Mouse (Mus musculus) naive thymus-derived CD4-positive, alpha-beta T cell, adult 2 months (primary cell): ENCODE data around the gene Dchs1.
A peak's percentile ranks its signal among the peaks of the same experiment; 100 is the strongest.
"Not testable (repeated sequence)": the region's sequence is repeated elsewhere in the genome, so short reads cannot be mapped to it uniquely, and the experiment has no call there.

Experiments used
- DNase-seq: peaks from one replicate; pipeline ENCODE4 v3.0.0-alpha.2; 2011; ENCODE audit warnings: low read depth

The Dchs1 gene

GRCm38 (mm10) chr7:105742539-105743215 lies 44.8 kb downstream of the Dchs1 start:
- DNase-seq, result not testable (repeated sequence)

DNA sequence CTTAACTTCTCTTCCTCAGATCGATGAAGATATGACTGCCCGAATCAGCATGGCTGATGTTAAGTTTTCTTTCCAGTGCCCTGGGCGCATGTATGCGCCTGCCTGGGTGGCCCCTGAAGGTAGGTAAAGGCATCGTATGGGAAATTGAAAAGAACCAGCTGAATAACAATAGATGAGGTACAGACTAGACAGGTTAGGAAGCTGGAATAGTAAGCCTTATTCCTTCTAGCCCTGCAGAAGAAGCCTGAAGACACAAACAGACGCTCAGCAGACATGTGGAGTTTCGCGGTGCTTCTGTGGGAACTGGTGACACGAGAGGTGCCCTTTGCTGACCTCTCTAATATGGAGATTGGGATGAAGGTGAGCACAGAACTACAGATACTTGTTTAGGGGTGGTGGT lies 45.5 kb downstream of the Dchs1 start:
- DNase-seq, result no peak

GRCm38 (mm10) chr7:105740851-105741250 lies 46.6 kb downstream of the Dchs1 start:
- DNase-seq, result no peak

DNA sequence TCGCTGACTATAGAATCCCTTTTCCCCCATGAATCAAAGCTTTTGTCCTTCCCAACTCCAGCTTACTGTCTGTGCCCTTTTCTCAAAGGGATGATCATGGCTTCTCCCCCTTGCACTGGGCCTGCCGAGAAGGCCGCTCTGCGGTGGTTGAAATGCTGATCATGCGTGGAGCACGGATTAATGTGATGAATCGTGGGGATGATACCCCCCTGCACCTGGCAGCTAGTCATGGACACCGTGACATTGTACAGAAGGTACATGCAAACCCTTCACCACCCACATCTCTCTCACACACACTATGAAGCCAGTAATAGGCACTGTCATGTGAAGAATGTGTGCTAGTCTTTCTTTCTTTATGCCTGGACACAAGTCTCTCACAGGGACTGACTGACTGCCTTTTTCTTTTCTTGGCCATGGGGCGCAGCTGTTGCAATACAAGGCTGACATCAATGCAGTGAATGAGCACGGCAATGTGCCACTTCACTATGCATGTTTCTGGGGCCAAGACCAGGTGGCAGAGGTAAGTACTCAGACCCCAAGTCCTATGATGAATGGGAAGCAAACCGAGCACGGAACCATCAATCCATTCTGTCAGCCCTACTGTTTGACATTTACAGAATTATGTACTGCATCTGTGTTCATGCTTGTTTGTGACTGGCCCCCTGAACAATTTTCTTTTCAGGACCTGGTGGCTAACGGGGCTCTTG lies 47.2 kb downstream of the Dchs1 start:
- no peak for DNase-seq

GRCm38 (mm10) chr7:105738948-105739347 lies 48.5 kb downstream of the Dchs1 start:
- no peak for DNase-seq

DNA sequence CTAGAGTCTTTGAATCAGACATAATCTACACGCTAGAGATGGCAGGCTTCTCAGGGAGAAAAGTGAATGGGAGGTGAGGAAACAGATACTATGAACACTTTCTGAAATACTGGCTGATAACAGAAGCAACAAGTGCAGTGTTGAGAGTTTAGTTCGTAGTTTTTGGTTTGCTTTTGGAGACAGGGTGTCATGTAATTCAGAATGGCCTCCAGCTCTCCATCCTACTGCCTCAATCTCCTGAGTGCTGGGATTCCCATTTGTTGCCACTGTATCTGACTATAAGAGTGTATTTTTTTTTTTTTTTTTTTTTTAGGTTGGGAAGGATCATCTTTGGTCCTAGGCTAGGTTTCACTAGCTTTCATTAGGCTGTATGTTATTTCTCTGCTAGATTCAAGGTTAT lies 49.2 kb downstream of the Dchs1 start:
- DNase-seq, result no peak

DNA sequence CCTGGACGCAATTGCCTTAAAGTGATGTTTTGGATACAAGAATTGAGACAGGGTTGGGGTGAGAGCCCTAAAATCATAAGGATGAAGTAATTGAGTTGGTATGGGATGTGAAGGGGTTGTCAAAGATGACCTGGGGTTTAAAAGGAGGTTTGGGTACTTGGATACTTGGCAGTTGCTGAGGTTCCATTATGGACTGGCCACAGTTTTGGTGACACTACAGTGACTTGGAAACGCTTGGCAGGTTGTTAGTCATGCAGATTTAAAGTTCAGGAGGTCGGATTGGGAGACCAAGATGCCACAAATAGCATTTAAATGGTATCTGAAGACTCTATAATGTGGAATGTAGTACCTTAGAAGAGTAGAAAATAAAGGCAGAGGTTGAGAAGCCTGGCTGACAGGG lies 49.8 kb downstream of the Dchs1 start:
- no peak for DNase-seq

- peak; percentile 57 for DNase-seq
These were observed 50.4 kb downstream of the Dchs1 start, which contains the start of gene Rrp8 for GRCm38 (mm10) chr7:105736911-105737521. Gene Rrp8 (minus strand): TSS chr7:105737385.

- peak; percentile 87 for DNase-seq
These were observed 51.1 kb downstream of the Dchs1 start, which contains the start of gene Ilk for GRCm38 (mm10) chr7:105736264-105736901. Gene Ilk (plus strand): TSS chr7:105736592.

- DNase-seq, result not testable (repeated sequence)
These were observed 52.0 kb downstream of the Dchs1 start for GRCm38 (mm10) chr7:105735464-105735863.

GRCm38 (mm10) chr7:105734826-105735225 lies 52.6 kb downstream of the Dchs1 start:
- DNase-seq, result no peak

DNA sequence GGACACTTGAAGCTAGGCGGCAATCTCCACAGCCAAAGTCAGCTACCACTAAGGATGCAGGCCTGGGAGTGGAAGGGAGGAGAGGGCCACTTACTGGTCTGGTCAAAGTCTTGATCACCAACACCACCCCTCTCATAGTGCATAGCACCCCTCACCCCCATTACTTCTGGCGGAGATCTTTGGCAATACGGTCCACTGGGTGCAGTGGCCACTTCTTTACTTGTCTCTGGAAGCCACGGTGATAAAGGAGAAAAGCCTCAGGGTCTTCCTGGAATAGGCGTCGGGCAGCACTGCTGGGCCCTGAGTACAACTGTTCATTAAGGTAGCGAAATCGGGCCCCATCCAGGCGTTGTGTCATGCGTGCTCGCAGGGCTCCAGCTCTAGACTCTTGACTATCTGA lies 53.6 kb downstream of the Dchs1 start:
- DNase-seq, result no peak

DNA sequence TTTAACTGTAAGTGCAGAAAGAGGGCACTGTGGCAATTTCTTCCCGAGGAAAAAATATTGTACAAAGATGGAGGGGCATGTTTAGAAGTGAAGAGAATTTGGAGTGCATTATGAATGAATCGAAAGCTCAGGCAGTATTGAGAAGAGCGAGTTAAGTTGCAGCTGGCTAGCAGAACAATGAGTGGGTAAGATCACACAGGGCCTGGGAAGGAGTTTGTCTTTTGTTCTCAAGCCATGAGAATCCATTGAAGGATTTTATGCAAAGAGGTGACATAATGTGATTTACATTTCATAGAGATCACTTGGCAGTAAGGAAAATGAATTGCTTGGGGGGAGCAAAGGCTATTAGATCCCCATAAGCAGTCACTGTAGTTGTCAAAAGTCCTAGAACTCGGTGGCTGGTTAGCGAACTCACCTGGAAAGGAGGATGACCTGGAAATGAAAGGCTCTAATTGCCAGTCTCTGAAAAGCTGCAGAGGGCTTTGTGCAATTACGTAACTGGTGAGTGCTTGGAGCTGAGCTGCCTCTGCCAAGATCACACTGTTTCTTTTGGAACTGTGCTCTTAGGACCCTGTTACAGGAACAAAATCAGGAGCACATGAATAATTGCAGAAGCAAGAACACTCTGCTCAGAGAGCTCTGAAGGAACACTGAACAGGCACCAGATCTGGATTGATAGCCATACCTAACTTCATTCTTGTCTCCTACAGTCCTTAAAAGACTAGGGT lies 58.6 kb downstream of the Dchs1 start:
- no peak for DNase-seq

GRCm38 (mm10) chr7:105726980-105727325 lies 60.5 kb downstream of the Dchs1 start:
- DNase-seq, result no peak

DNA sequence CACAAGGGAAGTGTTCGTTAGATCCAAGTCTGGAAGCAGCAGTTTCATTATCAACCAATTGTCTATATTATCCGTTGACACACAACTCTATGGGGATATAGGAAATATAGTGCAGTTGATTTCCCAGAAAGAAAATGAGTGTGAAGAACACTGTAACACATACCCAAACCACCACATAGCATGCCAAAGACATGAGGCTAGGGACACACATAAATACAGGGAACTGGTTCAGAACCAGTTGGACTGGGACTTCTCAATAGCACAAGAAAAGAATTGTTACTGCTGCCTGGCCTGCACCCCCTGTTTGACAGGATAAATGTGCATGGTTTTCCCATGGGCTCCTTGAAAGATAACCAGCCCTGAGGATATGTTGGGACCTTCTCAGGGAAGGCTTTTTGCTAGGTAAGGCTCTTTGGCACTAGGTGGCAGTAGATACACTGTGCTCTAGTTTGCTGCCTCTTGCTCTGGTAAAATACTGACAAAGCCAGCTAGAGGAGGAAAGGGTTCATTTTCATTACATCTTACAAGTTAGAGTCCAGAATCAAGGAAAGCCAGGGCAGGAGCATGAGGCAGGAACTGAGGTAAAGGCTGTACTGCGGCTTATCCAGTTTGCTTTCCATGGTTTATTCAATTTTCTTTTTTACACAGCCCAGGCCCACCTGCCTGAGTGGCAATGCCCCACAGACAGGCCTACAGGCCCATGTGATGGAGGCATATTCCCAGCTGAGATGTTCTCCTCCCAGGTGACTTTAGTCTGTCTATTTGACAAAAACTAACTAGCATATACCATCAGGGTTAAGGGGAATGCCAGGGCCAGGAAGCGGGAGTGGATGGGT lies 61.1 kb downstream of the Dchs1 start:
- peak; percentile 78 for DNase-seq

DNA sequence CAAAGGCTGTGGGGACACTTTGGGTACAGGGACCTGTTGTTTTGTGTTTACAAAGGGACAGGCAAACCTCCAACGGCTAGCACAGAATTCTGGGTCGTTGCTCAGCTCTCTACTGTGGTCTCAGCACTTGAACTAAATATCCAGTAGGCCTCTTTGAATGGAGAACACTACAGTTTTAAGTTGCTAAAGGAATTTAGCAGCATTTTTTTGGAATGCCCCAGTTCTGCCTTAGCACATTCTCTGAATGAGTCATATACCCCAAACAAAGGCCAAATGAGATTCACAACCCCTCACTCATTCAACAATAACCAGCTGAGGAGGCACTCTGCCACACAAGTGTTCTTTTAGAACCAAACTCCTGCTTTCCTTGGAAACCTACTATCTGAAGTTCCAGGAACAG lies 65.5 kb downstream of the Dchs1 start:
- DNase-seq, result no peak

- DNase-seq, result no peak
These were observed 72.1 kb downstream of the Dchs1 start for GRCm38 (mm10) chr7:105715366-105715765.

DNA sequence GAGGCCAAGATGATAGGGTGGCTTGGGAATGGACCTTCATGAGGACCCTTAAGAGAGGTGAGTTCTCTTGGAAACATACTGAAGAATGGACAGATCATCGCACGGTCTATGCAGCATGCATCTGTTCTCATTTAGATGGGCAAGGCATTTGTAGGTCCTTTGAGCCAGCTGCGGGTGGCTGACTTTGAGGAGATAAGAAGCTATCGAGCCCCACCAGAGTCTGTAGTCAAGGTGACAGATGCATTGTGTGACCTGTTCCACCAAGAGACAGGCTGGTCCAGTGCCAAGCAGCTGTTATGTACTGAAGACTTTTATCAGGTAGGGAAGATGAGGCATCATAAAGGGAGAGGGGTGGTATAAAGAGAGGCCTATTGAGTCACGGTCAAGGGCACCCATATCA lies 78.7 kb downstream of the Dchs1 start:
- no peak for DNase-seq

- DNase-seq, result no peak
These were observed 83.6 kb downstream of the Dchs1 start for GRCm38 (mm10) chr7:105703816-105704215.

GRCm38 (mm10) chr7:105703184-105703583 lies 84.3 kb downstream of the Dchs1 start:
- DNase-seq, result no peak
